ENCODE assay signal across 8 mouse cellular contexts in the genomic region with DNA sequence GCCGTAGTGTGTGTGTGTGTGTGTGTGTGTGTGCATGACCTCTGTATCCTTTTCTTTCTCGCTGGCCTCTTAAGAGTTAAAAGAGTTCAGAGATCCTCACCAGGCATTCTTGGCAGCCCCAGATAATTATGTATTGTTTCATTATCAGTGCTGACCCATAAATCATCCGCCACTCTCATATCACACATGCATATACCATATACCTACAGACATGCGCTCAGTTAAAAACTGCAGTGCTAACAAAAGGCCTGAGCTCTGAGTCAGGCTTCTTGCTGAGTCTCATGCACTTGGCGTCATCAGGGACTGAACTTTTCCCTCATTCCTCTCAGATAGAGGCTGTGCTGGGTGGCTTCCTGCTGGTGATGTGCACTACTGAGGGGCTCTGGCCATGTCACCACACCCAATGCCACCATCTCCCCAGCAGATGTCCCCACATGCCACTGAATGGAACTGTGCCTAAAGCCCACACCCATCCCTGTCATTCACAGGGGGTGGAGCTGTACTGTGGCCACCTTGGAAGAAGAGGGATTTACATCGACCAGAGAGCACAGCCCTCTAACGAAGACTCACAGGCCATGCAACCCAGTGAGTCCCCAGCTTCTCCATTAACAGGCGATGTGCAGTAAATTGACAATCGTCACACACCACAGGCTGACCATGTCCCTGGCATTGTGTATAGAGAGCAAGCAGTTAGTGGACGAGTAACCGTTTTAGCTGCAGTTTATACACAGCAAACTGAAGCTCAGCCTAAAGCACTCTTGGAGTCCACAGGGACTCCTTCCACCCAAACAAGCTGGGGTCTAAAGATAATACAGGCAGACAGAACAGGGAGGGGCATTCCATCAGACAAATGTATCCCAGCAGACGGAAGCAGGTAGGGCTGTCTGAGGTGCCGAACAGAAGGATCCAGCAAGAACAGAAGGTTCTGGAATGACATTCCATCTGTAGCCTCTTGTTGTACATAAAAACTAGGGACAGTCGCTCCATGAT. TPM values are rescaled to one million over a fixed set of nuclear protein-coding genes. Genes with fewer than 3 reads are reported as not detected.
DNase-seq lines count a peak whose midpoint lies in the region; ATAC-seq and TF ChIP-seq lines count a peak whose summit lies in the region.

No protein-coding gene starts in this region.

- H3K9me3 ChIP-seq in hindbrain, postnatal 0 days (ENCODE audit: low read length), result no peaks in the 10 kb centered on the region

- 71% methylated on average over 14 of the region's 14 CpGs for WGBS in spleen, adult 2 months
- 58% methylated on average over 14 of the region's 14 CpGs for WGBS in hindbrain, postnatal 0 days

- peak; percentile 28; the same call in 1 of the 2 replicates for TF ChIP-seq CTCF in spleen, adult 2 months (IDR thresholded peaks at IDR 0.05; ENCODE audit: extremely low read depth, insufficient read depth, insufficient read length, insufficient replicate concordance)
- TF ChIP-seq CTCF in hindbrain, postnatal 0 days (IDR thresholded peaks at IDR 0.05; ENCODE audit: low read depth), result peak; percentile 77

- TF ChIP-seq POLR2A in spleen, adult 2 months (IDR thresholded peaks at IDR 0.05; ENCODE audit: low read depth, low read length), result no peak

- no peaks in the 10 kb centered on the region for H3K27me3 ChIP-seq in spleen, adult 2 months (ENCODE audit: control insufficient read depth, insufficient read depth, low read length)
- H3K27me3 ChIP-seq in hindbrain, postnatal 0 days (ENCODE audit: insufficient read depth, low read length), result no peaks in the 10 kb centered on the region

- H3K27ac ChIP-seq in spleen, adult 2 months (ENCODE audit: insufficient read depth, low read length), result no peak overlapping the region
- no peak overlapping the region for H3K27ac ChIP-seq in hindbrain, postnatal 0 days

- peak; percentile 71 for ATAC-seq in hindbrain, postnatal 0 days
- peak; percentile 90 for ATAC-seq in megakaryocyte-erythroid progenitor cell, adult 5-6 weeks (replicated peaks; ENCODE audit: low FRiP score, low TSS enrichment, poor library complexity, severe bottlenecking)

- peak; percentile 67 to 77 for DNase-seq in cerebellum, postnatal 14 days
- DNase-seq in cerebellum, adult 11-12 months, result no peak
- no peak for DNase-seq in spleen, adult 2 months (ENCODE audit: low read depth in 1 of 2, low spot score in 2 of 2)
- DNase-seq in spleen, adult 12 weeks (ENCODE audit: low spot score), result no peak
- DNase-seq in hindbrain, postnatal 0 days (ENCODE audit: low spot score), result peak; percentile 65
- DNase-seq in layer of hippocampus, adult 9-11 months, result no peak
- no peak for DNase-seq in adrenal gland, postnatal 4 days (ENCODE audit: low spot score in 2 of 2)

- no peak overlapping the region for H3K4me3 ChIP-seq in spleen, adult 2 months (ENCODE audit: extremely low read depth, insufficient read depth, insufficient read length)
- H3K4me3 ChIP-seq in hindbrain, postnatal 0 days (ENCODE audit: low read length), result no peak overlapping the region

- H3K9ac ChIP-seq in hindbrain, postnatal 0 days (replicated peaks; ENCODE audit: low read length), result no peak overlapping the region

- H3K4me1 ChIP-seq in spleen, adult 2 months (ENCODE audit: control insufficient read depth, insufficient read depth, insufficient read length), result no peaks in the 10 kb centered on the region
- no peaks in the 10 kb centered on the region for H3K4me1 ChIP-seq in hindbrain, postnatal 0 days (ENCODE audit: insufficient read depth, low read length)

- no peak overlapping the region for H3K4me2 ChIP-seq in hindbrain, postnatal 0 days (ENCODE audit: low read depth, low read length)

- H3K36me3 ChIP-seq in spleen, adult 2 months (ENCODE audit: control insufficient read depth, insufficient read depth, low read length), result no peaks in the 10 kb centered on the region
- H3K36me3 ChIP-seq in hindbrain, postnatal 0 days (ENCODE audit: insufficient read depth, low read length), result no peaks in the 10 kb centered on the region

RNA-seq across cellular contexts. Expression of a gene that starts 4.9 kb away (rescaled TPM):
- polyA plus RNA-seq in spleen, adult 2 months (2012; rRNA removed), result 14.1 and 14.5 TPM in 2 replicates
- 9.0 and 12.7 TPM in 2 replicates for total RNA-seq in hindbrain, postnatal 0 days (2014; rRNA removed)
- 14.4 and 15.6 TPM in 2 replicates for polyA plus RNA-seq in hindbrain, postnatal 0 days (2015; fragmentation: Nextera tagmentation; extraction: Ambion mirVana)
- total RNA-seq in megakaryocyte-erythroid progenitor cell, adult 5-6 weeks (2014; fragmentation: Nextera tagmentation), result 19.9 and 20.3 TPM in 2 replicates
- total RNA-seq in megakaryocyte-erythroid progenitor cell, adult 5-6 weeks (2017), result 11.8 and 16.3 TPM in 2 replicates
- total RNA-seq in adrenal gland, postnatal 4 days (2021), result 10 to 100 TPM; 16.3 to 16.9 TPM

RNA-seq across cellular contexts. Expression of a gene that starts 11.9 kb away (rescaled TPM):
- polyA plus RNA-seq in spleen, adult 2 months (2012; rRNA removed), result 134 and 163 TPM in 2 replicates
- 36.3 and 51.0 TPM in 2 replicates for total RNA-seq in hindbrain, postnatal 0 days (2014; rRNA removed)
- 55.0 and 55.1 TPM in 2 replicates for polyA plus RNA-seq in hindbrain, postnatal 0 days (2015; fragmentation: Nextera tagmentation; extraction: Ambion mirVana)
- total RNA-seq in megakaryocyte-erythroid progenitor cell, adult 5-6 weeks (2014; fragmentation: Nextera tagmentation), result 56.0 and 67.5 TPM in 2 replicates
- total RNA-seq in megakaryocyte-erythroid progenitor cell, adult 5-6 weeks (2017), result 29.3 and 35.2 TPM in 2 replicates
- total RNA-seq in adrenal gland, postnatal 4 days (2021), result 10 to 100 TPM; 49.5 to 53.4 TPM

RNA-seq across cellular contexts. Expression of a gene that starts 44.5 kb away (rescaled TPM):
- polyA plus RNA-seq in spleen, adult 2 months (2012; rRNA removed), result 4.2 and 5.3 TPM in 2 replicates
- 2.7 TPM in 2 replicates for total RNA-seq in hindbrain, postnatal 0 days (2014; rRNA removed)
- 3.0 and 3.4 TPM in 2 replicates for polyA plus RNA-seq in hindbrain, postnatal 0 days (2015; fragmentation: Nextera tagmentation; extraction: Ambion mirVana)
- total RNA-seq in megakaryocyte-erythroid progenitor cell, adult 5-6 weeks (2014; fragmentation: Nextera tagmentation), result 0.15 and 0.20 TPM in 2 replicates
- total RNA-seq in megakaryocyte-erythroid progenitor cell, adult 5-6 weeks (2017), result 0.52 TPM in 1 of 2 replicates, not detected in the other
- total RNA-seq in adrenal gland, postnatal 4 days (2021), result 1 to 10 TPM; 2.4 to 8.0 TPM

Comparison
In these comparisons a context has a peak if more than half of its experiments do, and no peak if none do; other contexts are left out.
1. DNase-seq: peak in cerebellum, postnatal 14 days (2 of 2) and hindbrain, postnatal 0 days (single experiment); none in cerebellum, adult 11-12 months (single experiment), spleen, adult 2 months (0 of 2), spleen, adult 12 weeks (single experiment), layer of hippocampus, adult 9-11 months (single experiment) and adrenal gland, postnatal 4 days (0 of 2).